Mouse (Mus musculus) intestine, embryonic 14.5 days (tissue): ENCODE results near the gene Ctbp1. TPM values are rescaled to one million over a fixed set of nuclear protein-coding genes. Genes with fewer than 3 reads are reported as not detected.
A peak's percentile ranks its signal among the peaks of the same experiment; 100 is the strongest.

ENCODE experiments used
- ATAC-seq: fragments of 200-750 bp; cut with Nextera tagmentation; replicated peaks from 2 replicates; pipeline ENCODE4 v1.8.0; 2017; ENCODE audit warnings: low read depth, moderate number of reproducible peaks, moderate TSS enrichment, moderate library complexity; ENCODE audit not compliant: low FRiP score, low TSS enrichment
- DNase-seq: peaks from one replicate; pipeline ENCODE4 v3.0.0-alpha.2; 2018; ENCODE audit warnings: low spot score
- H3K27ac ChIP-seq: fragments of 300-500 bp; sonication (generic); 2 replicates; pipeline ENCODE4 v1.5.1; 2014; ENCODE audit warnings: low read depth, mild to moderate bottlenecking, control low read depth
- H3K27me3 ChIP-seq: fragments of 300-500 bp; sonication (generic); replicated peaks from 2 replicates; pipeline ENCODE4 v1.6.1; 2014; ENCODE audit warnings: low read length, control low read depth; ENCODE audit not compliant: control insufficient read depth, insufficient read depth
- H3K36me3 ChIP-seq: fragments of 300-500 bp; sonication (generic); 2 replicates; pipeline ENCODE4 v1.6.1; 2014; ENCODE audit warnings: low read length, control low read depth; ENCODE audit not compliant: control insufficient read depth, insufficient read depth
- H3K4me1 ChIP-seq: fragments of 300-500 bp; sonication (generic); replicated peaks from 2 replicates; pipeline ENCODE4 v1.6.1; 2014; ENCODE audit warnings: low read length, control low read depth, mixed read lengths; ENCODE audit not compliant: control insufficient read depth, insufficient read depth
- H3K4me2 ChIP-seq: fragments of 300-500 bp; sonication (generic); 2 replicates; pipeline ENCODE4 v1.6.1; 2014; ENCODE audit warnings: low read length
- H3K4me3 ChIP-seq: fragments of 300-500 bp; sonication (generic); 2 replicates; pipeline ENCODE4 v1.5.1; 2014; ENCODE audit warnings: low read depth, low read length, control low read depth, mixed read lengths
- H3K9ac ChIP-seq: fragments of 300-500 bp; sonication (generic); 2 replicates; pipeline ENCODE4 v1.6.1; 2014; ENCODE audit warnings: mild to moderate bottlenecking, low read length
- H3K9me3 ChIP-seq: fragments of 300-500 bp; sonication (generic); 2 replicates; pipeline ENCODE4 v1.6.1; 2016; ENCODE audit warnings: low read length, control low read depth; ENCODE audit not compliant: control insufficient read depth
- WGBS: fragments of 180-500 bp; shearing (Covaris S2); extraction: QIAGEN DNeasy Blood & Tissue Kit; methylation state at CpG from one replicate; pipeline ENCODE4 v1.1.7; 2014; 5-methylcytosine and 5-hydroxymethylcytosine counted together
- polyA plus RNA-seq: library from polyadenylated mRNA; unstranded; fragments of >200 nt; fragmentation: Nextera tagmentation; extraction: Ambion mirVana; gene quantifications from 2 replicates; pipeline ENCODE4 v1.2.1, GENCODE M21; 2014

The Ctbp1 gene
- 343 and 359 TPM in 2 replicates for polyA plus RNA-seq

- no peaks in the 10 kb centered on the region for H3K27me3 ChIP-seq
- H3K36me3 ChIP-seq = peaks cover 19% of the 10 kb centered on the region; the same call in 1 of the 2 replicates
- no peaks in the 10 kb centered on the region for H3K9me3 ChIP-seq
- peak within 1 kb of the TSS; percentile 96 for H3K4me3 ChIP-seq
- ATAC-seq (peak; percentile 89), DNase-seq (peak; percentile 94)
- under 1% methylated on average over 47 of the region's 57 CpGs for WGBS
- peak within 1 kb of the TSS; percentile 92 for H3K9ac ChIP-seq
- peak within 1 kb of the TSS; percentile 96 for H3K27ac ChIP-seq
- H3K4me2 ChIP-seq = peak within 1 kb of the TSS; percentile 84
- peaks cover 21% of the 10 kb centered on the region for H3K4me1 ChIP-seq
Observed at GRCm38 (mm10) chr5:33274953-33275454, at the start of gene Ctbp1. Gene Ctbp1 (minus strand): TSS chr5:33274994.

- no peak for DNase-seq
- Histone ChIP-seq H3K9me3 (no peaks in the 10 kb centered on the region), H3K4me3 (no peak overlapping the region), H3K36me3 (no peaks in the 10 kb centered on the region), H3K9ac (no peak overlapping the region), H3K4me2 (no peak overlapping the region), H3K27ac (no peak overlapping the region), H3K27me3 (no peaks in the 10 kb centered on the region), H3K4me1 (no peaks in the 10 kb centered on the region)
- no peak for ATAC-seq
- 53% methylated on average over 2 of the region's 2 CpGs for WGBS
Observed at GRCm38 (mm10) chr5:33324491-33324890, 49.7 kb upstream of the Ctbp1 start.

DNA sequence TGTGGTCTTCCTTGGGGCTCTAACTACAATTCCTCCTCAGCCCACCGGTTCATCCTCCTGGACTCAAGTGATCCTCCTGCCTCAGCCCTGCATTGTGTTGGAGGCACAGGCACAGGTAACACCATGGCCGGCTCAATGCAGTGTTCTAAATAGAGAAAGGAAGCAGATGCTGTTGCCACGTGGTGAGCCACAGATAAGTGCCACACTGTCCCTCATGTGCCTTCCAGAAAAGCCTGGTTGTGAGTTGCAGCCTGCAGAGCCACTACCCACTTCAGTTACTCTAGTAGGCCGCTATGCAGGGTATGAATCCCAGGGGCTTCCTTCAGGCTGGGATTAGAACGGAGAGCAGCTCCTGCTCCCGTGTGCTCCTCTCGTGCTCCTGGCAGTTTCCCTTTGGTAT, 37.4 kb upstream of the Ctbp1 start:
- no peak overlapping the region for H3K27ac ChIP-seq
- no peak for DNase-seq
- H3K4me2 ChIP-seq = no peak overlapping the region
- ATAC-seq = no peak
- WGBS = 81% methylated on average over 7 of the region's 7 CpGs
- no peak overlapping the region for H3K4me3 ChIP-seq
- H3K27me3 ChIP-seq = no peaks in the 10 kb centered on the region
- H3K36me3 ChIP-seq = no peaks in the 10 kb centered on the region
- H3K4me1 ChIP-seq = no peaks in the 10 kb centered on the region
- H3K9ac ChIP-seq = no peak overlapping the region
- no peaks in the 10 kb centered on the region for H3K9me3 ChIP-seq

DNA sequence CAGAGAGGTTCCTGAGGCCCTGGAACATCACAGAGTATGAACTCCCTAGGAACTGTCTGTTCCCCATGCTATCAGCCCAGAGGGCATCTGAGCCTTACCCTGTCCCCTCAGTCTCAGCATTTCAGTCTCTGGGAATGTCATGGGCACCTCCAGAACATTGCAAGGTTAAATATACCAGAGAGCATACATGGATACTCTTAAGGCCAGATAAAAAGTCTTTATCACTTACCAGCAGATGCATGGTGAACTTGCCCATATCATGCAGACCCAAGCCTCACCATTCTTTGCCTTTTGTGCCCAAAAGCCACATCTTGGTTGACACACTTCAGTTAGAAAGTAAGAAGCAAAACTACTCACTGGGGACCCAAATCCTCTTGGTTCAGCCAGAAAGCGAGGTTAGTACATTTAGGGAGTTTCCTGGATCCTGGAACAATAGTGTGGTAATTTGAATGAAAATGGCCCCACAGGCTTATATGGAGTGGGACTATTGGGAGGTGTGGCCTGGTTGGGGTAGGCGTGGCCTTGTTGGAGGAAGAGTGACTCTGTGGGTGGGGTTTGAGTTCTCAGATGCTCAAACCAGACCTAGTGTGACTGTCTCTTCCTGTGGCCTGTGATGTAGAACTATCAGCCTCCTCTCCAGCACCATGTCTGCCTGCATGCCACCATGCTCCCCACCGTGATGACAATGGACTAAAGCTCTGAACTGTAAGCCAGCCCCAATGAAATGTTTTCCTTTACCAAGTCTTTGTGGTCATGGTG, 36.1 kb upstream of the Ctbp1 start:
- Histone ChIP-seq H3K27me3 (no peaks in the 10 kb centered on the region), H3K4me1 (no peaks in the 10 kb centered on the region), H3K9me3 (no peaks in the 10 kb centered on the region), H3K9ac (no peak overlapping the region), H3K36me3 (no peaks in the 10 kb centered on the region), H3K4me3 (no peak overlapping the region), H3K4me2 (no peak overlapping the region), H3K27ac (no peak overlapping the region)
- WGBS = 65% methylated on average over 3 of the region's 3 CpGs
- ATAC-seq = no peak
- DNase-seq = no peak

GRCm38 (mm10) chr5:33301801-33302200, 27.0 kb upstream of the Ctbp1 start:
- 87% methylated on average over 2 of the region's 2 CpGs for WGBS
- Histone ChIP-seq H3K9ac (no peak overlapping the region), H3K4me2 (no peak overlapping the region), H3K27me3 (no peaks in the 10 kb centered on the region), H3K4me3 (no peak overlapping the region), H3K9me3 (no peaks in the 10 kb centered on the region), H3K36me3 (no peaks in the 10 kb centered on the region), H3K27ac (no peak overlapping the region), H3K4me1 (no peaks in the 10 kb centered on the region)
- ATAC-seq = no peak
- DNase-seq = no peak

DNA sequence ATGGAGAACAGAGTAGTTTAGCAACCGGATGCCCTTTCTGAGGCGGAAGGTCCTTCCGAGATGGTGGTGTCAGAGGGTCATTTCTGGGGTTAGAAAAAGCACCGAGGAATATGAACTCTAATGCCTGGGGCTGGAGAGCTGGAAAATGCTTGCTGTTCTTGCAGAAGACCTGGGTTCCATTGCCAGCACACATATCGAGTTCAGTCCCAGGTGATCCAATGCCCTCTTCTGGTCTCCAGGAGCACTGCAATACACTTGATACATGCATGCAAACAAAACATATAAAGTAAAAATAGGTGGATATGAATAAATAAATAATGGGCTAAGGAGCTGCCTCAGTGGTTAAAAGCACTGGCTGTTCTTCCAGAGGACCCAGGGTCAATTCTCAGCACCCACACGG, 22.4 kb upstream of the Ctbp1 start:
- H3K9me3 ChIP-seq = no peaks in the 10 kb centered on the region
- ATAC-seq (no peak), DNase-seq (no peak)
- H3K4me1 ChIP-seq = no peaks in the 10 kb centered on the region; the same call in 1 of the 2 replicates
- no peak overlapping the region for H3K9ac ChIP-seq
- no peak overlapping the region for H3K27ac ChIP-seq
- no peak overlapping the region for H3K4me3 ChIP-seq
- no peaks in the 10 kb centered on the region for H3K27me3 ChIP-seq
- H3K4me2 ChIP-seq = no peak overlapping the region
- H3K36me3 ChIP-seq = no peaks in the 10 kb centered on the region
- 75% methylated on average over 6 of the region's 6 CpGs for WGBS

DNA sequence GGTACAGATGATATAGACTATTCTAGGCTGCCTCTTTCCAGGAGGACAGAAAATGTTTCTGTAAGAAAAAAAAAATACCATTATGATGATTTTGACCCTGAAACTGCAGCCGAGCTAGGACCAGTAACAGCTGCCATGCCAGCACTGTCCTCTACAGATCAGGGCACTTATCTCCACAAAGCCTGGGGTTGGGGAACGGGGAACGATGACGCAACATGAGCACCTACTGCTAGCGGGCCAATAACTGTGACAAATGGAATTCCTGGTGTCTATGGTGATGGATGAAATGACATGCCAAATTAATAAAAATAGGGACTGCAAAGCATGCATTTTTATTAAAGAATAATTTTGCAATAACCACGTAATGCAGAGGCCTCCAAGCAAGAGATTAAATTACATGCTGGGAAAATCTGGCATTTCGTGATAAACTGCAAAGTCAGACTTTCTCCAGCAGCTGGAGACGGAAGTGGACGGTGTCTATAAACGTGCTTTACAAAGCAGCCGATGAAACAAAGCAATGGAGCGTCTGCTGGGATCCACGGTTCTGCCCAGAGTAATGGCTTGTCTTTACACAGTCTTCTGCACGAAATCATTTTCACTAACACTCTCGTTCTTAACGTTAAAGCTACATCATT, 19.1 kb upstream of the Ctbp1 start:
- no peak for DNase-seq
- Histone ChIP-seq H3K36me3 (no peaks in the 10 kb centered on the region), H3K27me3 (no peaks in the 10 kb centered on the region), H3K4me1 (no peaks in the 10 kb centered on the region; the same call in 1 of the 2 replicates), H3K4me2 (no peak overlapping the region), H3K9ac (no peak overlapping the region), H3K9me3 (no peaks in the 10 kb centered on the region), H3K27ac (no peak overlapping the region), H3K4me3 (no peak overlapping the region)
- ATAC-seq = 0 out of 2 replicates have a peak, but pooled peaks have one; percentile 32
- 32% methylated on average over 16 of the region's 16 CpGs for WGBS

DNA sequence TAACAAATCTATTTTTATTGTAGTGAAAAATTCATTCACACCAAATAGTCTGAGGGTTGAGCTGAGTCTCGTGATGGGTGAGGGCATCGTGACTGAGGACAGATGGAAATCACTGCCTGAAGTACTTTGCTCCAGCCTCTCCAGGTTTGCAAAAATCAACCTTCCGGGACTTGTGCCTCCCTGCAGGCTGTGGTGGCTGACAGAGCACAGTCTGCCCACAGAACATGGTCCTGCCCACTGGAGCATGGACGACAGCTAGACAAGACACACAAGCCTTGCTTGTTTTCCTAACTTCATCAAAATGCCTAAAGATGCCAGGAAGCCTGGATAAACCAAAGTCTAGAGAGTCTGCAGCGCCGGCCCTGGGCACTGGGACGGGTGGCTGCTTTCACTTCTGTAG, 9.2 kb upstream of the Ctbp1 start:
- no peaks in the 10 kb centered on the region for H3K27me3 ChIP-seq
- H3K4me3 ChIP-seq = no peak overlapping the region
- H3K9ac ChIP-seq = no peak overlapping the region
- no peaks in the 10 kb centered on the region for H3K4me1 ChIP-seq
- DNase-seq (no peak), ATAC-seq (no peak)
- H3K27ac ChIP-seq = no peak overlapping the region
- no peak overlapping the region for H3K4me2 ChIP-seq
- no peaks in the 10 kb centered on the region for H3K36me3 ChIP-seq
- 73% methylated on average over 7 of the region's 7 CpGs for WGBS
- H3K9me3 ChIP-seq = no peaks in the 10 kb centered on the region
